Mouse (Mus musculus): ENCODE measurements around the gene Vcpkmt.

DNA sequence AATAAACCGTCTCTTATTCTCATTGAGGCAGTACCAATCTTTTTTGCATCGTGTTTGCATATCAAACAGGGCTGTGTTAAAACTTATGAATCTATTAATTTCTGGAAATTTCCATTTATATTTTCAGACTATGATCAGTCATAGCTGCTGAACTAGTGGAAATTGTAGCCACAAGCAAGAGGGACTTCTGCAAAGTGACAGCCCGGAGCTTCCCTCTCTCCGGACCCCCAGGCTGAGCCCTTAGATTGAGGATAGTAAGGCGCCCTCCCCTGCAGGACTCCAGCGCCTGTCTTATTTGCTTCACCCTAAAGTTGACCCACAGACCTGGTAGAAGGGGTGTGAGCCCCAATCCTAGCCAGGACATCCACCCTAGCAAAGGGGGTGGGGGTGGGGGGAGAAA lies 37.8 kb downstream of the Vcpkmt start:
- TF ChIP-seq GATA1 (IDR thresholded peaks at IDR 0.05; ENCODE audit: borderline replicate concordance, low read length) (no peak), FLI1 (IDR thresholded peaks at IDR 0.05; ENCODE audit: low read length) (no peak)
